In the genomic region with DNA sequence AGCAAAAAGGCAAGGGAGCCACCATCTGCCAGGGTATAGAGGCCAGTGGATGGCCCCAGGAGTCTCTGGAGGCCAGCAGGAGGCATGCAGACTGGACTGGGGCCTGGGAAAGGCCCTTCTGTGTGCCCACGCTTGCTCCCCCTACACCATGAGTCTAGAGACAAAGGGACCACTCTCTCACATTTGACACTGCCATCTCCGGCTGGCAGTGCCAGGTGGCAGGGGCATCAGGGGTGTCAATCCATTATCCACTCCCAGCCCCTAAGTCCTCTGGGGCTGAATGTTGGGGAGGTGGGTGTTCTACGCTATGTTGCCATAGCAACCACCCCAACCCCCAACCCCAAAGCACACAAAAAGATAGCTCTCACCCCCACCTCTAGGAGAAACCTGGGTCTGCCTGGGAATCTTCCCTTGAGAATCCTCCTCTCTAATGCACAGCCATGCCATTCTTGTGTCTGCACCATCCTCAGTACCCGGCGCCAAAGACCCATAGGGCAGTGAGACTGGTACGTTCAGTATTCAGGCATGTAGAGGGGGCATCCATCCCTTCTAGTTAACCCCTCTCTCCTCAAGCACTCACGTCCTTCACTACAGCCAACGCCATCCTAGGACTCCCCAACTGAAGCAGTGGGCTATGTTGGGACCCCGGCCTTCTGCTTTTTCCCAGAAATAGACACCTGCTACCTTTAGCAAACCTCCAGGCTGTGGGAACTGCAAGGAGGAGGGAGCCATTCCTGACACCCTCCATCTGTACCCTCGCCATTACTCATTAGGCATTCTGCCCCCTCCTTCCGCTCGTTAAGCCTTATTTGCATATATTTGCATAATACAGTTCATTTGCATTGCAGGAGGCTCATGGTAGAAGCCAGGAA, we compare ENCODE assay signal across 10 mouse cellular contexts. TPM values are rescaled to one million over a fixed set of nuclear protein-coding genes. Genes with fewer than 3 reads are reported as not detected.
DNase-seq lines count a peak whose midpoint lies in the region; ATAC-seq lines count a peak whose summit lies in the region.
"Had no signal": no experiment of that assay in that cellular context is flagged by ENCODE, and none has a peak within 500 bp of the region (broad histone marks: within the 10 kb centered on the region; RNA-seq: fewer than 3 reads in every experiment).

No protein-coding gene starts in this region.

- 52% methylated on average over 12 of the region's 12 CpGs for WGBS in kidney, embryonic 16.5 days

- peaks cover 53% of the 10 kb centered on the region for H3K27me3 ChIP-seq in kidney, embryonic 16.5 days (ENCODE audit: insufficient read depth, low read length)

- H3K4me1 ChIP-seq in kidney, embryonic 16.5 days (ENCODE audit: insufficient read depth, low read length) = no peaks in the 10 kb centered on the region
- H3K4me1 ChIP-seq: limb, embryonic 13.5 days had no signal

- no peak overlapping the region for H3K4me3 ChIP-seq in kidney, embryonic 16.5 days (ENCODE audit: low read length)
- H3K4me3 ChIP-seq: erythroblast, embryonic 14.5 days; limb, embryonic 13.5 days had no signal

- H3K9me3 ChIP-seq in kidney, embryonic 16.5 days (ENCODE audit: low read length) = no peaks in the 10 kb centered on the region
- H3K9me3 ChIP-seq: limb, embryonic 13.5 days had no signal

- H3K27ac ChIP-seq in kidney, embryonic 16.5 days (ENCODE audit: low read length) = no peak overlapping the region
- H3K27ac ChIP-seq: limb, embryonic 13.5 days had no signal

- no peak overlapping the region for H3K4me2 ChIP-seq in kidney, embryonic 16.5 days (replicated peaks; ENCODE audit: low read depth, low read length)
- H3K4me2 ChIP-seq: limb, embryonic 13.5 days had no signal

- no peaks in the 10 kb centered on the region for H3K36me3 ChIP-seq in kidney, embryonic 16.5 days (ENCODE audit: insufficient read depth, low read length)
- H3K36me3 ChIP-seq: limb, embryonic 13.5 days had no signal

- no peak for DNase-seq in frontal cortex, postnatal 25 days (ENCODE audit: low spot score in 2 of 2)
- DNase-seq in frontal cortex, postnatal 10 days (ENCODE audit: low spot score in 2 of 2) = peak; percentile 77 to 85
- peak; percentile 78 to 91 for DNase-seq in left cerebral cortex, adult 9 months (ENCODE audit: low spot score in 2 of 2)
- peak; percentile 90 to 95 for DNase-seq in right cerebral cortex, postnatal 10 days (ENCODE audit: low spot score in 2 of 2)
- DNase-seq in urinary bladder, postnatal 10 days (ENCODE audit: low spot score) = no peak

- no peak overlapping the region for H3K9ac ChIP-seq in kidney, embryonic 16.5 days (replicated peaks; ENCODE audit: low read length)
- H3K9ac ChIP-seq: limb, embryonic 13.5 days had no signal

- ATAC-seq in frontal cortex, adult (ENCODE audit: low TSS enrichment) = peak; percentile 62
- ATAC-seq in kidney, embryonic 16.5 days (ENCODE audit: low FRiP score, low TSS enrichment) = no peak
- no peak for ATAC-seq in activated CD4-positive, CD25-positive, alpha-beta regulatory T cell, adult 4 months

RNA-seq across cellular contexts. Expression of a gene that starts 32.8 kb away (rescaled TPM):
- 11.5 and 13.5 TPM in 2 replicates for polyA plus RNA-seq in kidney, embryonic 16.5 days (2015; fragmentation: Nextera tagmentation; extraction: Ambion mirVana)
- not detected for polyA plus RNA-seq in activated CD4-positive, CD25-positive, alpha-beta regulatory T cell, adult 4 months (2017; shearing (Covaris generic))
- polyA plus RNA-seq: erythroblast, embryonic 14.5 days had no signal

Comparison
In these comparisons a context has a peak if more than half of its experiments do, and no peak if none do; other contexts are left out.
1. DNase-seq: peak in frontal cortex, postnatal 10 days (2 of 2), left cerebral cortex, adult 9 months (2 of 2) and right cerebral cortex, postnatal 10 days (2 of 2); none in frontal cortex, postnatal 25 days (0 of 2) and urinary bladder, postnatal 10 days (single experiment).
2. RNA of a gene that starts 32.8 kb away (polyA plus RNA-seq): 11.5 to 13.5 TPM in kidney, embryonic 16.5 days; not detected in activated CD4-positive, CD25-positive, alpha-beta regulatory T cell, adult 4 months; every median in the first group is over 10 times any median in the second.